Mouse (Mus musculus) MEL (cell line): ENCODE data around the gene Ptpre.

Experiments
- CHD2 ChIP-seq: IDR thresholded peaks from 2 replicates; pipeline ENCODE4 v1.6.1; 2011; ENCODE audit warnings: low read length, improper control_type of control experiment
- CTCF ChIP-seq, 3 experiments: IDR thresholded peaks in 2 of 3; conservative IDR thresholded peaks in 1 of 3; 2 replicates each; pipeline ENCODE4 v1.5.1; 2011 to 2012; ENCODE audit warnings: low read length in 3 of 3, low read depth in 2 of 3, mild to moderate bottlenecking in 2 of 3, improper control_type of control experiment in 1 of 3, inconsistent platforms in 1 of 3, mixed read lengths in 1 of 3, moderate library complexity in 1 of 3; ENCODE audit not compliant: control insufficient read depth in 1 of 3, insufficient read depth in 1 of 3, poor library complexity in 1 of 3, severe bottlenecking in 1 of 3
- JUND ChIP-seq: IDR thresholded peaks from 2 replicates; pipeline ENCODE4 v1.6.1; 2011; ENCODE audit warnings: low read depth, mild to moderate bottlenecking, improper control_type of control experiment, low read length
- MAFK ChIP-seq: IDR thresholded peaks from 2 replicates; pipeline ENCODE4 v1.6.1; 2011; ENCODE audit warnings: low read depth, mild to moderate bottlenecking, low read length, improper control_type of control experiment, borderline replicate concordance
- MAX ChIP-seq: IDR thresholded peaks from 2 replicates; pipeline ENCODE4 v1.6.1; 2011; ENCODE audit warnings: low read length, improper control_type of control experiment
- POLR2A ChIP-seq, 2 experiments: IDR thresholded peaks; 2 replicates each; pipeline ENCODE4 v1.6.1; 2011 to 2012; ENCODE audit warnings: low read length in 2 of 2, mild to moderate bottlenecking in 2 of 2, control low read depth in 1 of 2, improper control_type of control experiment in 1 of 2, low read depth in 1 of 2, moderate library complexity in 1 of 2; ENCODE audit not compliant: control insufficient read depth in 1 of 2, insufficient read depth in 1 of 2, poor library complexity in 1 of 2

DNA sequence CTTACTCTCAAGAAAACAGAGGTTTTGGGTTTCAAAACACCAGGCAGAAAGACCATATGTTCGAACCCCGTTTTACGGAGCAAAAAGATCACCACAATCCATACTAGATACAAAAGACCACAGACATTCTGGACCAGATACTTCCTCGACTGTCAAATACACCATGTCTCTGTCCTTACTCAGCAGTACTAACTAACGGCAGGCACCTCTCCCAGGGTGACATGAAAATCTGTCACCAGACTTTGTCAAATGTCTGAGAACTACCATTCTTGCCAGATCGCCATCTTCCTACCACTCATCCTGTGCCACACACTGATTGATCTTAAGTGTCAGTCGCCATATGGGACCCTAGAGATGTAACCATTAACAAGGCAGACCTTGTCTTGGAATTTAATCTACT lies 177.9 kb downstream of the Ptpre start:
- TF ChIP-seq MAFK = no peak
- no peak for TF ChIP-seq POLR2A (IDR thresholded peaks at IDR 0.05; ENCODE audit: control insufficient read depth in 1 of 2, insufficient read depth in 1 of 2, low read depth in 1 of 2, low read length in 2 of 2, poor library complexity in 1 of 2)
- no peak for TF ChIP-seq MAX
- TF ChIP-seq CHD2 = no peak
- TF ChIP-seq JUND = no peak
- no peak for TF ChIP-seq CTCF (IDR thresholded peaks at IDR 0.05 in 2 of 3, conservative IDR thresholded peaks at IDR 0.05 in 1 of 3; ENCODE audit: control insufficient read depth in 1 of 3, insufficient read depth in 1 of 3, low read depth in 2 of 3, low read length in 3 of 3, poor library complexity in 1 of 3, severe bottlenecking in 1 of 3)
